Mouse (Mus musculus): ENCODE measurements around the gene Cdc42bpg.
"Not testable (repeated sequence)": the region's sequence is repeated elsewhere in the genome, so short reads cannot be mapped to it uniquely, and the experiment has no call there.

The Cdc42bpg gene

DNA sequence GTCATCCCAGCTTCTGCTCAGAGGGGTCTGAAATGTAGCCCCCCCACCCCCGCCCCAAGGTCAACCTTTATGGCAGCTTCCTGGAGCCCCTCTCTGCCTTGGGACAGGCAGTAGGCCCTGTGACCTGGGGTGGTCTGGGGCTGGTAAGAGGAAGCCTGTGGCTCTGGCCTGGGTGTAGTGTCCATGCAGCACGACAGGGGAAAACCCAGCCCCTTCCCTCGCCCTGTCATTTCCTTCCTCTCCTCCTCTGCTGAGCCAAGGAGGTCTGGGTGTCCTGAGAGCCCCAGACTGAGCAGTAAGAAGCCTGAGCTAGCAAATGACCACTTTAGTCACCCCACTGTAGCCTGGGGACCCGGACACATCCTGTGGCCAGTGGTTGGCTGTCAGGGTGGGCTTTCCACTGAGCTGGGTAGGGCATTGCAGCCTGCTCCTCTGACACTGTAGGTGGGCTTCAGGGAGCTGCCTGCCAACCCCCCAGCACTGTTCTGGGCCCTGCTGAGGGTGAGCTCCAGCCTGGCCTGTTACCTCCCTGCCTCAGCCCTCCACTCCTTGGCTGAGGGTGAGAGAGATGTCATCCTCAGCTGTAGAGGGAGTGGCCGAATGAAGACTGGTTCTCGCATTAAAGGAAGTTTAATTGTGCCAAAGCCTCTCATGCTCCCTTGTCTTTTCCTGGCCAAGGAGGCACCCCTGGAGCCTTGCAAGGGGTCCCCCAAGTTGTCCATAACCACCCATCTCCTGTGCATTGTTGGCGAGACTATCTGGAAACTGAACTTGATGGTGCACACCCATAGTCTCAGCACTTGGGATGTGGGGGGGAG lies 6.6 kb upstream of the Cdc42bpg start:
- POLR2A ChIA-PET, result interaction anchor here (0.6 to 20.4 kb wide), 31 partner anchors 8 to 273 kb away, joined by 3 to 829 read pairs (median 4); partner anchors contain the start of genes Ehd1 (in 3 of the 4), Map4k2 (in 2 of the 4), Arl2 (in 1 of the 4) and Cdca5 (in 1 of the 4)
- CTCF ChIA-PET, result interaction anchor here in 3 of 4 experiments (0.6 to 7.0 kb wide), 10 partner anchors 9 to 677 kb away, joined by 3 to 63 read pairs (median 6); partner anchors contain the start of genes Ehd1 (in 2 of the 3) and Frmd8 (in 1 of the 3)

DNA sequence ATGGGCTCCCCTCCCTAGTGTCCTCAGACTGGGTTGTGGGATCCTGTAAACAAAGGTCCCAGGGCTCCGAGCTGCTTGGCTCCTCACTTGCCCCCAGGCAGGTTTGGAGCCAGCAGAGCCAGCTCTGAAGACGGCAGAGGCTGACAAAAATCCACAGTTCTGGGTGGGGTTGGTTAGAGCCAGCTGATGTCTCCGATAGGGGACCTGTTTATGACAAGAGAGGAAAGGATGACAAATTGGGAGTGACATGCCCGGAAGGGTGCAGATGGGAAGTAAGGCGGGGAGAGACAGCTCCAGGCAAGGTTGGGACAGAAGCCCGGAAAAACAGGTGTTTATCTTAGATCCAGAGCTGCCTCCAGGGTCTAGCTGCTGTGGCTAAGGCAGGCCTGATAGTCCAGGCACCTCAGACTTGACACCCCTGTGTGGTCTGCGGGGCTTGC lies 5.8 kb upstream of the Cdc42bpg start:
- ChIA-PET POLR2A (interaction anchor here (0.6 to 20.4 kb wide), 24 partner anchors 9 to 644 kb away, joined by 3 to 829 read pairs (median 4); partner anchors contain the start of genes Ehd1 (in 3 of the 4), Map4k2 (in 2 of the 4), Men1 (in 1 of the 4) and Sac3d1 (in 1 of the 4)), CTCF (interaction anchor here in 3 of 4 experiments (0.6 to 7.0 kb wide), 9 partner anchors 23 to 678 kb away, joined by 3 to 63 read pairs (median 6); partner anchors contain the start of gene Ehd1 (in 2 of the 3))

DNA sequence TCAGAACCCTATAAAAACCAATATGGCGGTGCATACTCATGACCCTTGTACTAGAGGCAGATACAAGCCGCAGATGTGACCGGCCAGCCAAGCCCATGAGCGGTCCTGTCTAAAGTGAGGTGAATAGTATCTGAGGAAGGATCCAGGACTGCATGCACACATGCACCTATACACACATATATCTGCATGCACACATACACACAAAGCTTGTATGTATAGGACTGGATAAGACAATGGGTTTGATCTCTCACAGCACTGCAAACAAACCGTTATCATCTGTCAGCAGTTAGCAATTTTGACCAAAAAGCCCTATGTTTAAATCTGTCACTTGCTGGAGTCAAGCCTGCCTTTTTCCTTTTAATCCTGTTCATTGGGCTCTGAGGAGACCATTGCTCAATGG lies 4.1 kb upstream of the Cdc42bpg start:
- CTCF ChIA-PET, result interaction anchor here in 3 of 4 experiments (0.6 to 7.0 kb wide), 12 partner anchors 10 to 66 kb away, joined by 3 to 66 read pairs (median 7); partner anchors contain the start of genes Ehd1 (in 1 of the 3) and Ppp2r5b (in 1 of the 3)
- POLR2A ChIA-PET, result interaction anchor here in 3 of 4 experiments (1.0 to 20.4 kb wide), 14 partner anchors 10 to 515 kb away, joined by 3 to 829 read pairs (median 8); partner anchors contain the start of genes Ehd1 (in 3 of the 3) and Men1 (in 1 of the 3)

DNA sequence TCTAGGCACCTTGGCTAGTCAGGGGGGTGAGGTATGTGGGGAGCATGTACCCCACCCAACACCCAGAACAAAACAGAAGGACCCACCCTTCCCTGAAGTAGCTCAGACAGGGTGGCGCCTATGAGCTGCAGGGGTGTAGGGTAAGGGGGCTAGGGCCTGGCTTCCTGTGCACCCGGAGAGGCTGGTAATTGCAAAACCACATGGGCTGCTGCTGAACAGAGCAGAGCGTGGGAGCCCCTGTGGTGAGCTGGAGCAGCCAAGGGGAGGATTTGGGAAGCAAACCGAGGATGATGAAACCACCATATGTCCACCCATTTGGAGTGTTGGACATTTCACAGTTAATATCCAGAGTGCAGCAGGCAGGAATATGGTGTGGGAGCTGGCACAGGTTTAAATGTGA lies 3.7 kb upstream of the Cdc42bpg start:
- POLR2A ChIA-PET, result interaction anchor here in 3 of 4 experiments (0.7 to 20.4 kb wide), 22 partner anchors 11 to 516 kb away, joined by 3 to 829 read pairs (median 6); partner anchors contain the start of genes Ehd1 (in 3 of the 3), Capn1 (in 1 of the 3), Cdca5 (in 1 of the 3) and Men1 (in 1 of the 3)
- CTCF ChIA-PET, result interaction anchor here in 3 of 4 experiments (0.8 to 7.0 kb wide), 12 partner anchors 11 to 67 kb away, joined by 3 to 66 read pairs (median 7); partner anchors contain the start of genes Ehd1 (in 1 of the 3) and Ppp2r5b (in 1 of the 3)

DNA sequence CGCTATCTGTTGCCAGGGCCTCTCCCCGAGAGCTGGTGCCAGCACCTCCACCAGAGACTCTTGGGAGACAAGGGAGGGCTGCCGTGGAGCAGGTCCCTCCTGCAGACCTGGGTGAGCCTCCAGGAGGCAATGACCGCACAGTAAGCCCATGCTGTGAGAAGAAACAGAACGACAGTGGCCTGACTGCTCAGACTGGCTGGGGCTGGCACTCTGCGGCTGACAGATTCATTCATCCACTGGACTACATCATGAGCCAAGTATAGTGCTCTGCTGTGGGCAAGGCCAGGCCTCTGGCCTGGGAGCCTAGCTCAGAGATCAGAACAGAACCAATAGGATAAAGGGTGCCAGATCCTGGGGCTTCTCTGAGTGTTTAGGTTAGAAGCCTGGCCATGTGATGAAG lies 2.4 kb upstream of the Cdc42bpg start:
- ChIA-PET POLR2A (interaction anchor here in 3 of 4 experiments (0.9 to 20.4 kb wide), 22 partner anchors 10 to 289 kb away, joined by 3 to 829 read pairs (median 6); partner anchors contain the start of genes Ehd1 (in 3 of the 3), Men1 (in 2 of the 3), Capn1 (in 1 of the 3) and Cdca5 (in 1 of the 3)), CTCF (interaction anchor here (0.5 to 7.0 kb wide), 18 partner anchors 9 to 517 kb away, joined by 3 to 66 read pairs (median 6); partner anchors contain the start of genes Ehd1 (in 2 of the 4) and Pola2 (in 1 of the 4))

DNA sequence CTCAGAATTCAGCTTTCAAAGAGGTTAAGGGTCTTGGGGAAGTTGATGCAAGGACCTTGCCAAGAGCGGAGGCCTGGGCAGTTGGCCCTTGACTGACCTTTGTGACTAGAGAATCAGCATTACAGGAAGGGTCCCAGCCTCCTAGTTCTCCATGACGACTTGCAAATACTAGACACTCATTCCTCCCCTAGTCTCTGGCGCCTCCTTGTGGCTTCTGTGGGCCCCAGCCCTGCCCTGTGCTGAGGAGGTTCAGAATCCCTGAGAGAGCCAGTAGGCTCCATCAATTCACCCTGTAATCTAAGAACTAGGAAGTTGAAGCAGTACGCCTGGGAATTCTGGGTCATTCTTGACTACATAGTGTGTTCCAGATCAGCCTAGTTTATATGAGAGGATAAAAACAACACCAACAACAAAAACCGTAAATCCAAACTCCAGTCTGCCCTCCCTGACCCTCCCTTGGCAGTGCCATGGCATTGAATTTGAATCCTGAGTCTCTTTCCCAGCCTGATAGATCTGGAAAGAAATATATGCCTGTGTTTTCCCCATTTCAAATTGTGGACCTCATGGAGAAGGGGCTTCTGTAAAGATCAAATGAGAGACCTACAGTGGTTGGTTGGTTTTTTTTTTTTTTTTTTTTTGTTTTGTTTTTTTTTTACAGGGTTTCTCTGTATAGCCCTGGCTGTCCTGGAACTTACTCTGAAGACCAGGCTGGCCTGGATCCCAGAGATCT lies 1.3 kb upstream of the Cdc42bpg start:
- ChIA-PET POLR2A (interaction anchor here in 3 of 4 experiments (1.1 to 20.4 kb wide), 15 partner anchors 9 to 244 kb away, joined by 3 to 829 read pairs (median 13); partner anchors contain the start of genes Ehd1 (in 3 of the 3), Men1 (in 2 of the 3), Sac3d1 (in 1 of the 3) and Znhit2 (in 1 of the 3)), CTCF (interaction anchor here in 2 of 4 experiments (1.5 to 7.0 kb wide), 9 partner anchors 10 to 44 kb away, joined by 3 to 66 read pairs (median 9); partner anchors contain the start of gene Ehd1 (in 2 of the 2))

DNA sequence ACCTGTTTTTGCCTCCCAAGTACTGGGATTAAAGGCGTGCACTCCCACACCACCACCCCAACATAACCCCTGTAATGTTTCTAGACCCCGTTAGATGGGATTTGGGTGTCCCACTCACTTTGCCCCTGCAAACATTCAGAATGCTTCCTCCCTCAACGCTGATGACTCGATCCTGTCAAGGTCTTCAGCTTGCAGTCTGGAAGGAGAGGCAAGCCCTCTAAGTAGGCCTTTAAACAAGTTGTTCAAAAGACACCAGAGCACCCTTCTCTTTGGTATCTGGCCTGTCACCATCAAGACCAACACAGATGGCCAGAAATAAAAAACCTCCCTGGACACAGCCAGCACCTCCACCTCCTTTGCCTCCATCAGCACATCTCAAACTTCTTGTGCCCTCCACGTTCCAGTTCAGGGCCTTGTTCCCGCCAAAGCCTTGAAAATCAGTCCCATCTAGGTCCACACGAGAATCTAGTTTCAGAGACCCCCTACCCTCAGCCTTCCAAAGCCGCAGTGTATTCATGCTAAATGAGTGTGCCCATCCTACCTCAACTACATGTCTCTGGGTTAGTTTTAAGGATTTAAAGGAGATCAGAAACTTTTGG lies 640 bp upstream of the Cdc42bpg start:
- POLR2A ChIA-PET, result interaction anchor here in 2 of 4 experiments (7.4 to 20.4 kb wide), 3 partner anchors 14 to 29 kb away, joined by 58 to 829 read pairs (median 187); partner anchors contain the start of gene Ehd1 (in 2 of the 2)
- CTCF ChIA-PET, result interaction anchor here in 3 of 4 experiments (1.4 to 3.6 kb wide), 3 partner anchors 29 to 39 kb away, joined by 5 to 66 read pairs (median 25); partner anchors contain the start of gene Ehd1 (in 1 of the 3)

DNA sequence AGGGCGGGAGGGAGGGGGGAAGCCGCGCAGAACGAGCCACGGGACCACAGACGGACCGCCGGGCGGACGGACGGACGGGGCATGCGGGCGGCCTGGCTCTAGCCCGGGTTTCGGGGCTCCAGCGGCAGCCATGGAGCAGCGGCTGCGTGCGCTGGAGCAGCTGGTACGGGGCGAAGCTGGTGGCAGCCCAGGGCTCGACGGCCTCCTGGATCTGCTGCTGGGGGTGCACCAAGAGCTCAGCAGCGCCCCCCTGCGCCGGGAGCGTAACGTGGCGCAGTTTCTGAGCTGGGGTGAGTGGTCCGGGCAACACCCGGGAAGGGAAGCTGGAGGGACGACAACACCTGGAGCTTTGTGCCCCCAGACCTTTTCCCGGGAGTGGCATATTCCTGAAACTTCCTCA lies 330 bp downstream of the Cdc42bpg start:
- POLR2A ChIA-PET, result interaction anchor here (0.5 to 2.2 kb wide), 59 partner anchors 9 to 432 kb away, joined by 3 to 31 read pairs (median 5); partner anchors contain the start of genes Ehd1 (in 3 of the 4), Cdca5 (in 2 of the 4), Men1 (in 2 of the 4) and Sf1 (in 2 of the 4)
- CTCF ChIA-PET, result interaction anchor here (0.6 to 1.9 kb wide), 83 partner anchors 9 to 830 kb away, joined by 3 to 25 read pairs (median 4); partner anchors contain the start of genes Ehd1 (in 2 of the 4), Map4k2 (in 2 of the 4), Men1 (in 2 of the 4) and Ppp2r5b (in 2 of the 4)

DNA sequence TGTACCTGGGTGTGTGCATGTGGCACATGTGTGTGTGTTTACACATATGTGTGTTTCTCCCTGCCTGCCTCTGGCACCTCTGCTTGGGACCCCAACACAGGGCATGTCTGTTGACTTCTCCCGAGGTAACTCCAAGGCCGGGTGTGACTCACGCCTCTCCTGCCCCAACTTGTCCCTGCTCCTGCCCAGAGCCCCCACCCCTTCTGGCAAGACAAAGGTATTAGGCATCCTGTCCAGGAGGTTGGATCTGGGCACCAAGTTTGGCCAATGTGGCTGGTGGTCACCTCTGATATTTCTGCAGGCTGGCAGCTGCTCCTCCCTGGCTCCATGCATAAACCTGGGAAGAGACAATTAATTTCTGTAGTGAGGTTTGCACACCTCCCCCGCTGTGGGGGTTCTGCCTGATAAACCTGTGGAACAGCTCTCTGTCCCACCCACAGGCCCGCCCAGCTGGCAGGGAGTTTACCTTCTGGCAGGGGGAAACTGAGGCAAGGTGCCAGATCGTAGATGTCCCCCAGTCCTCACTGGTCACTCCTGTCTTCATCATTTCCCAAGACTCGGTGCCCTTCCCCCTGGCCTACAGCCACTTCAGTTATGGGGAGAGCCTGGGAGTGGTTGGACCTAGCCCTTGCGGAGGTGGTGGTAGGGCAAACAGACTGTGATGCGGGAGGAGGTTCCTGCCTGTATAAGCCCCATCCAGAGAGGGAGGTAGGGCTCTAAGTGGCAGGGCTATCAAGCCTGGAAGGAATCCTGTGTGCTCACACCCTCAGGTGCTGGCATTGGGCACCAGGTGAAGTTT lies 1.7 kb downstream of the Cdc42bpg start:
- CTCF ChIA-PET, result interaction anchor here in 3 of 4 experiments (1.4 to 1.9 kb wide), 3 partner anchors 24 to 45 kb away, joined by 7 to 11 read pairs (median 10); no protein-coding TSS in a partner anchor
- POLR2A ChIA-PET, result interaction anchor here (0.6 to 2.2 kb wide), 9 partner anchors 8 to 395 kb away, joined by 3 to 17 read pairs (median 3); partner anchors contain the start of genes Dpf2 (in 1 of the 4) and Ehd1 (in 1 of the 4)

DNA sequence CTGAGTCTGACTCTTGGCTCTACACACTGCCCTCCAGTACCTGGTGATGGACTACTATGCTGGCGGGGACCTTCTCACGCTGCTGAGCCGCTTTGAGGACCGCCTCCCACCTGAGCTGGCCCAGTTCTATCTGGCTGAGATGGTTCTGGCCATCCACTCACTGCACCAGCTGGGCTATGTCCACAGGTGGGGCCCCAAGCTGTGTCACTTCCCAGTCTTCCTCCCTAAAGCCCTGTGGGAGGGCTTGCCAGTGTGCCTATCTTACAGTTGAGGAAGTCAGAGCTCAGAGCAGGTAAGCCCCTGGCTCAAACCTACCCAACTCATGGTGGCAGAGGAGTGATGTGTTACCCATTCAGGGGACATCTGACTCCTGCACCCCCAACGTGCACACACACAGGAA lies 3.9 kb downstream of the Cdc42bpg start:
- CTCF ChIA-PET, result interaction anchor here in 1 of 4 experiments (0.5 to 1.2 kb wide), 3 partner anchors 21 to 406 kb away, joined by 3 to 5 read pairs (median 5); no protein-coding TSS in a partner anchor

DNA sequence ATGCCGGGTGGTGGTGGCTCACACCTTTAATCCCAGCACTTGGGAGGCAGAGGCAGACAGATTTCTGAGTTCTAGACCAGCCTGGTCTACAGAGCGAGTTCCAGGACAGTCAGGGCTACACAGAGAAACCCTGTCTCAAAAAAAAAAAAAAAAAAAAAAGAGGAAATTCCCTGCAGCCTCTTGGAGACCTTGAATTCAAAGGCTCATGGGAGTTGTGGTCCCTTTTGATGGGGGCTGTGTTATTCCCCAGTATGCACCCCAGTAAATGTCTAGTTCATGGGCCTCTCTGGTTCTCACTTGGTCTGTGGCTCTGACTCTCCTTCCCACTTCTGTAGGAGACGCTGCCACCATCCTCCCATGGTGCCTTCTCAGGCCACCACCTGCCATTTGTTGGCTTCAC lies 5.5 kb downstream of the Cdc42bpg start:
- CTCF ChIA-PET, result not testable (repeated sequence)
- POLR2A ChIA-PET, result interaction anchor here in 2 of 4 experiments (0.8 to 1.7 kb wide), 5 partner anchors 10 to 58 kb away, joined by 3 to 11 read pairs (median 3); partner anchors contain the start of gene Map4k2 (in 1 of the 2)

More for the DNA sequence above, 3.9 kb downstream of the Cdc42bpg start:
- POLR2A ChIA-PET, result interaction anchor here in 3 of 4 experiments (1.0 to 2.4 kb wide), 15 partner anchors 10 to 265 kb away, joined by 3 to 15 read pairs (median 4); partner anchors contain the start of genes Ehd1 (in 2 of the 3), Map4k2 (in 1 of the 3) and Sf1 (in 1 of the 3)

DNA sequence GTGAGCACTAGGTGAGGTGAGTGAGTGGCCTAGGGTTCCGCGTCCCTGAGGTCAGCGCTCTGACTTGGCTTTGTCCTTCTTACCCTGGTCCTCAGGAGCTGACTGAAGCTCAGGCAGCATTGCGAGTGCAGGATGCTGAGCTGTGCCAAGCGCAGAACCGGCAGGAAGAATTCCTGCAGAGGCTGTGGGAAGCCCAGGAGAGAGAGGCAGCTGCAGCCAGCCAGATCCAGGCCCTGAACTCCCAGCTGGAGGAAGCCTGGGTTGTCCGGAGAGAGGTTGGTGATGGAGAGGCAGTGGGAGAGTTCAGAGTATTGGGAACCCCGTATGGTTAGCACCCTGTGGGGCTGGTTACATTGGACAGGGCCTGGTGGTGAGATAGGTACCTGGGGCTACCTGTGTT lies 7.5 kb downstream of the Cdc42bpg start:
- CTCF ChIA-PET, result interaction anchor here (1.0 to 3.2 kb wide), 7 partner anchors 9 to 53 kb away, joined by 3 to 14 read pairs (median 3); partner anchors contain the start of gene Men1 (in 1 of the 4)
- POLR2A ChIA-PET, result interaction anchor here (0.7 to 3.5 kb wide), 16 partner anchors 8 to 50 kb away, joined by 3 to 13 read pairs (median 3); partner anchors contain the start of genes Ehd1 (in 2 of the 4), Map4k2 (in 1 of the 4), Men1 (in 1 of the 4) and Sf1 (in 1 of the 4)

DNA sequence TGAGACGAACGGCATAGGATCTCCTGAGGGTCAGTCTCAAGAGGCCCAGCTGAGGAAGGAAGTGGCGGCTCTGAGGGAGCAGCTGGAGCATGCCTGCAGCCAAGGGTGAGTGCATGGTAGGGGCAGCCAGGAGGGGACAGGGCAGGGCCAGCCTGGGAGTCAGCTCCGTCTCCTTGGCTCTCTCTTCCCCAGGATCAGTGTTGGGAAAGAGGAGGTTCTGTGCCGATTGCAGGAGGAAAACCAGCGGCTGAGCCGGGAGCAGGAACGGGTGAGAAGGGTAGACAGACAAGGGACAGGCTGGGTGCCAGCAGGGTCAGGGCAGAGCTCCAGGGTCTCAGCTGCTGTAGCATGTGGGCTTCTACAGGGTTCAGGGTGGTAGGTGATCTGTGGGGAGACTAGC lies 8.3 kb downstream of the Cdc42bpg start:
- CTCF ChIA-PET, result interaction anchor here (0.6 to 3.2 kb wide), 6 partner anchors 8 to 263 kb away, joined by 3 to 14 read pairs (median 4); partner anchors contain the start of gene Cdc42bpg (in 1 of the 4)
- POLR2A ChIA-PET, result interaction anchor here in 2 of 4 experiments (0.6 to 3.5 kb wide), 16 partner anchors 8 to 244 kb away, joined by 3 to 14 read pairs (median 6); partner anchors contain the start of genes Cdc42bpg (in 1 of the 2), Ehd1 (in 1 of the 2), Map4k2 (in 1 of the 2) and Men1 (in 1 of the 2)

DNA sequence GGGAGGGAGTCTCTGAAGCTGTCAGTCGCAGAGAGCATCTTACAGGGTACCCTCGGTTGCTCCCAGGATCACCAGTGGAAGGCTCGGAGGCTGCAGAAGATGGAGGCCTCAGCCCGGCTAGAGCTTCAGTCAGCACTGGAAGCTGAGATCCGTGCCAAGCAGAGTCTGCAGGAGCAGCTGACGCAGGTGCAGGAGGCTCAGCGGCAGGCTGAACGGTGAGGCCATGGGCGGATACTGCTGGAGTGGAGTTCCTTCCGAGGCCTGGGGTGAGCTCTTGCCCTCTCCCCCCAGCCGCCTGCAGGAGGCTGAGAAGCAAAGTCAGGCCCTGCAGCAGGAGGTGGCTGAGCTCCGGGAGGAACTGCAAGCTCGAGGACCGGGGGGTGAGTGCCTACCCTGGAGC lies 9.3 kb downstream of the Cdc42bpg start:
- POLR2A ChIA-PET, result interaction anchor here (0.7 to 3.5 kb wide), 31 partner anchors 8 to 259 kb away, joined by 3 to 14 read pairs (median 5); partner anchors contain the start of genes Cdc42bpg (in 3 of the 4), Men1 (in 2 of the 4), Sf1 (in 2 of the 4) and Ehd1 (in 1 of the 4)

More for the DNA sequence above, 9.3 kb downstream of the Cdc42bpg start:
- CTCF ChIA-PET, result interaction anchor here in 3 of 4 experiments (0.5 to 2.3 kb wide), 9 partner anchors 9 to 290 kb away, joined by 3 to 9 read pairs (median 3); partner anchors contain the start of gene Cdc42bpg (in 3 of the 3)

Data from embryonic stem cell, embryonic (primary cell).